Mouse (Mus musculus): Measurements from ENCODE around the gene Adar.

Gene Adar

DNA sequence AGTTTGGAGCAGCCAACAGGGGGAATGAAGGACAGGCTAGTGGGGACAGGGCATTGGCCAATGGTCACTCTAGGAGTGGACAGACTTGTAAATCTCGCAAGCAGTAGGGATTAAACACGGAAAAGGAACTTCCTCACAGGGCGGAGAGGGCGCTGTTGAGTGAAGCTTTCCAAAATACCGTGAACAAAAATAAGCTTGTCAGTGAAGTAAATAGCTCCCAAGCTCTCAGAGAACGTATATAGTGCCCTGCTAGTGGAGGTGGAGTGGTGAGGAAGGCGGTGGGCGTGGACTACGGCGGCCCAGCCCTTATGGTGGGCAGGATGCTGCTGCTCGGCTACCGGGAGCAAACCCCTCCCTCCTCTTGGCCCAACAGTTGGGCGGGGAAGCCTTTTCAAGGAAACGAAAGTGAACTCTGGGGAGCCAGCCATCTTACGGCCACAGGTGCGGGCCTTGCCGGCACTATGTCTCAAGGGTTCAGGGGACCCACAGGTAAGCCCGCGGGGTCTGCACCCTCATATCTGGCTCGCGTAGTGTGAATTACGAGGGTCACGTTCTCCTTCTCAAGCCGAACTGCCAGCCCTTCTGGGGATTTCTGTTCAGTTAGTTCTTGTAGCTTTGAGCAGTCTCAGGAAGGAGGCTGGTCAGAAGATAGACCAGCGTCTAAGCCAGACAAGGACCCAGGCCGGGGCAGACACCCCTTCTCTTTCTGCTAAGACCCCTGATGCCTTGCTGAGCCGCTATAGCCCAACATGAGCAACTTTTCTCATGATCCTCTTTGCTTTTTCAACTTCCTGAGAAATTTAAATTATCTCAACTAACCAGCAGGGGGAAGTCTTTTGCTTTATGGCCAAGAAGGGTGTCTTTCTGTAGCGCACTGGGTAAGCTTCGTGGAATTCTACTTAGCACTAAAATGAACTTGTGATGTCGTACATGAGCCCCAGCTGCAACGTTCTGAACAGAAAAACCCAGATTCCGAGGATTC is 15.8 kb downstream of the Adar start:
- peak; percentile 81 to 90 for DNase-seq (ENCODE audit: low spot score in 2 of 2)

DNA sequence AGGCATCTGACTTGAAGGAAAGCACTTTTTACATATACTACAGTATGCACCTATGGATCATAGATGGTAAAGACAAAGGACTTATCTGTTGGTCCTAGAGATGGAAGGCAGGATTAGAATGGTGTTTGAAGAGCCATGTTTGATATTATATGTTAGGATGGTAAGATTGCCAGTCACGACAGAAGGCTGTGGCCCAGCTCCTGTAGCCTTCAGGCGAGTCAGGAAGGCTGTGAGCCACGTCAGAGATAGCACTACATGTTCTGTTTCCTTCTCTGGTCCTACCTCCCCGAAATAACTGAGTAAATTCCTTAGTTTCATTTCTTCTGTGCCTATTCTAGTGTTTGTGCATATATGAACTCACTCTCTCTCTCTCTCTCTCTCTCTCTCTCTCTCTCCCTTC is 17.3 kb downstream of the Adar start:
- no peak for DNase-seq (ENCODE audit: low spot score in 2 of 2)

DNA sequence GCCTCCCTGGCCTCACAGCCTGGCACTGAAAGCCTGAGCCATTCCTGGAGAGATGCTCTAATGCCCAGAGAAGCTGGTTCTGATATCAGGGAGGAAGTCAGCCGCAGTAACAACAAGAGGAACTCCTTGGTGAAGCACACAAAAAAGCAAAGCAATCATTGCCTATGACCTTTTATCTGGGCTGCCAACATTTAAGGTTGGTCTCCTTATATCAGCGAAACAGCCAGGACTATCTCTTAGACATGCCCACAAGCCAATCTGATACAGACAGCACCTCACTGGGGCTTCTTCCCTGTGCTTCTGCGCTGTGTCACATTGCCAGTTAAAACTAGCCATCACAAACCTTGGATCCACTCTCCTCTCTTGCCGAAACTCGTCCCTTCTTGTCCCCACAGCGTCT is 23.7 kb downstream of the Adar start:
- DNase-seq (ENCODE audit: low spot score in 2 of 2) = no peak

DNA sequence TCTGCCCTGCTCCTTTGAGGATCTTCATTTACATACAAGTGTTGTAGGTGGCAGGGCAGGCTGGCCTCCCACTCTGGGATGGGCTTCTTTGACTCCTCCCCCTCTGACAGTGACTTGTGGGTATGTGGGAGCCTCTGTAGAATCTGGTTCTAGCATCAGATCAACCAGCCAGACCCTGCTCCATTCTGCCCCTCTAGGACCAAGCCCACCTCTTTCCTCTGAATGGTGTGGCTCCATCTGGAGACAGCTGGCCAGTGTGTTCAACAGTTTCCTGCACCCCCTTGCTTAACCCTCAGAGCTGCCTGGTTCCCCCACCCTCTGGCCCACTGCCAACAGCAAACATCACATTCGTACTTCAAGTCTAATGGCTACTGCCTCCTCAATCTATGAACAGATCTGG is 37.5 kb downstream of the Adar start:
- DNase-seq (ENCODE audit: low spot score in 2 of 2) = no peak

DNA sequence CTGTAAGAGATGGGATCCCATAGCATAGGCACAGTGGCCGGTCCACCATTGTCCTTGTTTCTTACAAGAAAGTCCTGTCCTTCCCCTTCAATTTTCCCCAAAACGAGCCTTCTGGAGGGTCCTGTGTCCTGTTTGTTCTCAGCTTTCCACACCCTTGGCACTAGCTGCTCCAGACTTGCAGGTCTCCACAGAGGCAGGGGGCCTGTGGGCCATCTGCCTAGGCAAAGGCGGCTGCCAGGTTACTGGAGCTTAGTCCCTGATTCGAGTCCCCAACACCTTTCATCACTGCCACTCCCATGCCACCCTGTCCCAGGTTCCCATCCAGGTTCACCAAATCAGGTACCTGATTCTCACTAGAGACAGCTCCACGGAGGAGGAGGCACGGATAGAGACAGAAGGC is 40.5 kb downstream of the Adar start:
- DNase-seq (ENCODE audit: low spot score in 2 of 2) = no peak

DNA sequence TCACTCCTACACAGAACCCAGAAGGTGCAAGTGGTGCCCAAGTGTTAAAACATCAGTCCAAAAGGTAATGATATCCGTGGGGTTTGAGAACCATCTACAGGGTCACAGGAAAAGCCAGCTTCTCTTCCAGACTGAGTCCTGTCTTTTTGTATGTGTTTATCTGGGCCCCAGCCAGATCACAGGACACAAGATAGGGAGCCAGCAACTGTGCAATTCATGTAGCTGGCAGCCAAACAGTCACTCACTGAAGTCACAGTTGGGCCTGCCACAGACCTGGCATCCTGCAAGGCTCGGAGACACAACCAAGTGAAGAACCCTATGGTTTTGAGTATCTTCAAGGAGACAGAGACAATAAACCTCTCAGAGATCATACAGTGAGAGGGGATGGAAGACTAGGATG is 43.0 kb downstream of the Adar start:
- no peak for DNase-seq (ENCODE audit: low spot score in 2 of 2)

DNA sequence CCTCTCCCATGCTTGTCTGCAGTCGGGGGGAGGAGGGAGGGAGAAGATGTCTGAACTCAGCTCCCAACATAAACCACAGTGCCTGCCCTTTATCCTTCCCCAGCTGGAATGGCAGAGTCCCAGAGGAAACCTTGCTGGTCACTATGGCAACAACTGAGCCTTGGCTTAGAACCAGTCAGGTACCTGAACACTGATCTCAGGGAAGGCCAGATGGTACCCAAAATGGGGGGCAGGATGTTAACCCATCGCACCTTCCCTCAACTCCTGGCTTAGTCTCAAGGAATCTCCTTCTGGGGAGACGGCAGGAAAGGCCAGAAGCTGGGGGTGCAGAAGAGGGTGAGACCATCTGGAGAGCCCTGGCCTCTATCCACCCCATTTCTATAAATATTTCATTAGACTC is 45.0 kb downstream of the Adar start:
- DNase-seq (ENCODE audit: low spot score in 2 of 2) = no peak

DNA sequence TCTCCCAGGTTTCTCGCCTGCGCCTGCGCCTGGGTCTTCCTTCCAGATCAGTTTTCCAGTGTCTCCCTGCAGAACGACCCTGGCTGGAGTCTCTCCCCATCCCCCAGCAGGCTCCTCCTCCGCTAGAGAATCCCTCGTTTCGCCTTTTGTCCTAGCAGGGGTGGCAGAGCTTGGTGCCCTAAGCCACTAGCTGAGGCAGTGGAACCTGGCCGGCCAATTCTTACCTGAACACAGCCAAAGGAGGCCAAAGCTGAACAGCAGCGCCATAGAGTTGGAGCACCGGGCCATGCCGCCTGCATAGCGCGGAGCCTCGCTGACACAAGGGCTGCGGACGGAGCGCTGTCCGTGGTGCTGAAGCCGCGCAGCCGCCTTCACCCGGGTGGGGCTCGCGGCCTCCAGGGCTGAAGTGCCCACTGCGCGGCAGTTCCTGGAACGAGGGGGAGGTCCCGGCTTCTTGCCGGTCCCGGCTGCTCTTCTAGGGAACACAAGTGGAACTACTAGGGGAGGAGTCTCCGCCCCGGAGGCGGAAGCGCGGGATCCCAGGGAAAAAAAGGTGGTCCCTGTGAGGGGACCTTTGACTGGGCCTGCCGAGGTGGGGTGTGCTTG is 49.4 kb downstream of the Adar start, which contains the start of gene Chrnb2:
Chrnb2 (minus strand) TSS at position 514 of the 606 bp plus-strand sequence.
- DNase-seq (ENCODE audit: low spot score in 2 of 2) = peak; percentile 34 to 61

DNA sequence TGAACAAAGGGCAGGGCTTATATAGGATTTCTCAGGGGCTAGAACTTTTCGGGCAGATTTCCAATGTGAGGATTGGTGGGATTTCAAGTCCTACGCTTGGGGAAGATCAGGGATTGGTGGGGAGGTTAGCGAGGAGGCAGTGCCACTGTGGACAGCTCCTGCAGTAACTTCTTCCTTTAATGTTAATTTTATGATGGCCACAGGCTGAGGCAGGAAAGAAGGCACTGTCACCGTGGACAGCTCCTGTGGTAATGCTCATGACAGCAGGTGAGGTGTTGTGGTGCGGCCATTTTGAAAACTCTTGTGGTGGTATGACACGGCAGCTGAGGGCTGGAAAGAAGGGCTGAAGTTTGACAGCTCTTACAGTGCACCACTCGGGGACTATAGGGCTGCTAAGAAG is 54.8 kb downstream of the Adar start:
- DNase-seq (ENCODE audit: low spot score in 2 of 2) = no peak

DNA sequence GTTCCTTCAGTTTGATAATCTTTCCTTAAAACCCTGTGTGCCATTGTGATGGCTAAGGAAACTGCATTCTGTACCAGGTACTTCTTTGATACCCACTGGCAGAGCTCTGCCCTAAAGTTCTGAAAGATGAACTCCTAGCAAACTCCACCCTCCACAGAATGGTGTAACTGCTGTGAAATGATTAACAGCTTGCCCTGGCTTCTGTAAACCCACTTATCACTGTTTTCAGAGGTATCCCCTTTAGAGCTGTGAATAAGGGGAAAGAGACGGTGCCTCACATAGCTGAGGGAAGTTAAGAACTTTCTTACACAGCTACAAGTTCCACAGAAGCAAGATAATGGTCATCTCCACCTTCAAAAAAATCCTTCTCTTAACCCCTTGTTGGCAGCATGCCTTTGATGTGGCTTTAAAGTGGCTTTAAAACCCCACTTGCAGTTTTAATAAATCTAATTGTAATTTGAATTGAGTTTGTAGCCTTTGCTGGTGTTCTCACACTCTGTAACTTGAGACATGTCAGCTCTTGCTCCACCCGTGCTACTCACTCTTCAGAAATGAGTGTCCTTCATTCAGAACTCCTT is 55.7 kb downstream of the Adar start:
- DNase-seq (ENCODE audit: low spot score in 2 of 2) = no peak

DNA sequence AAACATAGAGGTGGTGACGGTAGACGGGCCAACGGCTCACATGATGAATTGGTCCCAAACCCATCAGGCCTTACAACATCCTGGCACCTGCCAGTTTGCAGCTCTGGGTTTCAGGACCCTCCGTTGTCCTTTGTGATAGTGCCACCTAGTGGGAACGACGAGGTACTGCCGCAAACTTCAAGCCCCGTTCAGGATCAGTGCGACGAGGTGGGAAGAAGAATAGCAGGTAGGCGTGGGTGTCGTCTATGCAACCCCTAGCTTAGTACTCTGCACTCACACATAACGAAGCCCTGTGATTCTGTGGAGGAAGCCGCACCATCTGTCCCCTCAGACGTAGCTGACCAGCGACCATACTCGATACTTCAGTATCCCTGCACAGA is 57.8 kb downstream of the Adar start:
- DNase-seq (ENCODE audit: low spot score in 2 of 2) = peak; percentile 83 to 89

DNA sequence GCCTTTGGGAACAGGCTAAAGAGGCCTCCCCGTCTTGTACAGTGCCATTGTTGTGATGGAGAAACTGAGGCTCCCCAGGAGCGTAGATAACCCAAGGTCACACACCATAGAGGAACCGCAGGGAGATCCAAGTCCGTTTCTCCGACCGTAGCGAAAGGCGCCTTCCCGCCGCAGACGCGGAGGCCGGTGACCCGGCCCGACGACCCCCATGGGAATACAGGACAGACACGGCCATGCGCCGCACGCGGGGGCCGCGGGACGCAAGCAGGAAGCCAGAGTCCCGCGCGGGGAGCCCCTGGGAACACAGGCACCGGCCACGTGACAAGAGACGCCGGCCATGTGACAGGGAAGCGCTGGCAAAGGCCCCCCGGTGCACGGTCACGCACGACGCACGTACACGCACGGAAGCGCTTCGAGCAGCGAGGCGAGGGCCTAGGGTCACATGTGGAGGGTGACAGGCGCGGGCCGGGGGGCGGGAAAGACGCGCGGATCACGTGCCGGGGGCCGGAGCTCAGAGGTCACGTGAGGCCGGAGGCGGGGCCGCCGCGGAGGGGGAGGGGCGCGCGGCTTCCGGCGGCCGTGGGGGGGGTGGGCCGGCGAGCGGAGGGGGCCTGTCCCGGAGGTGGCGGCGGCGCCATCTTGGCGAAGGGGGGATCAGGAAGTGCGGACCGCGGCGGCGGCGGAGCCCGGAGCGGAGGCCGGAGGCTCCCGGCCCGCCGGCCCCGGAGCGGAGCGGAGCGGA is 58.3 kb downstream of the Adar start, which contains the start of gene Ube2q1:
Ube2q1 (plus strand) TSS at position 649 of the 742 bp plus-strand sequence.
- peak; percentile 91 to 95 for DNase-seq (ENCODE audit: low spot score in 2 of 2)

DNA sequence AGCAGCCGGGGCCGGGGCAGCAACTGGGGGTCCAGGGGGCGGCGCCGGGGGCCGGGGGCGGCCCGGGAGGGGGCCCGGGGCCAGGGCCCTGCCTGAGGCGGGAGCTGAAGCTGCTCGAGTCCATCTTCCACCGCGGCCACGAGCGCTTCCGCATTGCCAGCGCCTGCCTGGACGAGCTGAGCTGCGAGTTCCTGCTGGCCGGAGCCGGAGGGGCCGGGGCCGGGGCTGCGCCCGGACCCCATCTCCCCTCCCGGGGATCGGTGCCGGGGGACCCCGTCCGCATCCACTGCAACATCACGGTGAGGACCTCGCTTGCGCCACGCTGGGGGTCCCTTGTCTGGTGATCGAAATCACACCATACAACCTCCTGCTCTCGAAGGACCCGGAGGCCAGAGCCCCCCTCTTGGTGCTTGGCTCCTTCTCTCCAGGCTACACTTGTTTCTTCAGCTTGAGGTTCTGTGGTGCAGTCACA is 59.0 kb downstream of the Adar start:
- peak; percentile 34 to 41 for DNase-seq (ENCODE audit: low spot score in 2 of 2)

DNA sequence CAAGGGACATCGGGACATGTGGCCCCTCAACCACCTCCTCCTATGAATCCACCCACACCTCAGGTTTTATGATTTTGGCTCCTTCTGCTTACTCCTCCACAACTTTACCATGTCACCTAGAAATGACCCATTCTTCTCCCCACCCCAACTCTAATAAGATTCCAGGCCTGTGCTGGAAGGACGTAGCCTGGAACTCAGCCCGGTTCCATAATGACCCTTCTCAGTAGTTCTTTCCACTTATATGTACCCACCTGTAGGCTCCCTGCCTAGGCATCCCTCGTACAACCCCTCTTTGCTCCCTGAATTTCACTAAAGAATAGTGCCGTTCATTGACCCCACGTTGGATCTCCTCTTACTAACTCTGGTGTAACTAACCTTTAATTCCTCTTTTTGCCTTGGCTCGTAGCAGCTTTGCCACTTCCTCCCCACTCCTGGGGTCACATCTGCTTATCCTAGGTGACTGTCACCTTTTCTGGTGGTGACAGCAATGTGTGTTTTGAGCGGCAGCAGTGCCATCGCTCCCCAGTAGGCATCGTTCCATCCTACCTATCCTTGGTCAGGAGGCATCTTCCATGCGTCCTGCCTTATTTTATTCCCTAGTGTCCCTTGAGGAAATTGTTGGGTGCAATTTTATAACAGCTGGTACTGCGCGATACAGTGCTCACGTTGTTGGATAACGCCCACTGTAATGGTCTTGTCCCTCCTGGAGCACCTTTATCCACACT is 59.6 kb downstream of the Adar start:
- DNase-seq (ENCODE audit: low spot score in 2 of 2) = peak; percentile 14 to 17

DNA sequence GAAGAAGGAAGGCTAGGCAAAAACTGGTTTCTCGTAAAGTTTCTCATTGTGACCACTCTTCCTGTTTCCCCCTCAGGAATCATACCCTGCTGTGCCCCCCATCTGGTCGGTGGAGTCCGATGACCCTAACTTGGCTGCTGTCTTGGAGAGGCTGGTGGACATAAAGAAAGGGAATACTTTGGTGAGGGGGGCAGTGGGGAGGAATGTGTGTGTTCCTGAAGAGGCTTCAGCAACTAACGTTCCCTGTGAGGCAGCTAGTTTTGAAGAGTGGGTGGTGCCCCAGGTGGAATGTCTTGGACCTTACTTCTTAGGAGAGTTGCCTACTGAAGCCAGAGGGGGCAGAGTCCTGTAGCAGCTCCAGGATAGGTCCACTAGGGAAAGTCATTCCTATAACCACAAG is 61.2 kb downstream of the Adar start:
- no peak for DNase-seq (ENCODE audit: low spot score in 2 of 2)

DNA sequence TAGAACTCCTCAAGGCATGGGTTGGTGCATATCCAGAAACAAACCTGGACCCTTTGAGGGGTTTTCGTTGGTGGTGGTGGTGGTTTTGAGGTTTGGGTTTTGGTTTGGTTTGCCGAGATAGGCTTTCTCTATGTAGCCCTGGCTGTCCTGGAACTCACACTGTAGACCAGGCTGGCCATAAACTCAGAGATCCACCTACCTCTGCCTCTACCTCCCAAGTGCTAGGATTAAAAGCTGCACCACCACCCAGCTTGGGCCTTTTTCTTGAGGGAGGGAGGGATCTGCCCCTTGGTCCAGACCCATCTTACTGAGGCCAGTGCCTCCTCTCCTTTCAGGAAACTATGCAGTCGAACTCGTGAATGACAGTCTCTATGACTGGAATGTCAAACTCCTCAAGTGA is 65.3 kb downstream of the Adar start:
- no peak for DNase-seq (ENCODE audit: low spot score in 2 of 2)

DNA sequence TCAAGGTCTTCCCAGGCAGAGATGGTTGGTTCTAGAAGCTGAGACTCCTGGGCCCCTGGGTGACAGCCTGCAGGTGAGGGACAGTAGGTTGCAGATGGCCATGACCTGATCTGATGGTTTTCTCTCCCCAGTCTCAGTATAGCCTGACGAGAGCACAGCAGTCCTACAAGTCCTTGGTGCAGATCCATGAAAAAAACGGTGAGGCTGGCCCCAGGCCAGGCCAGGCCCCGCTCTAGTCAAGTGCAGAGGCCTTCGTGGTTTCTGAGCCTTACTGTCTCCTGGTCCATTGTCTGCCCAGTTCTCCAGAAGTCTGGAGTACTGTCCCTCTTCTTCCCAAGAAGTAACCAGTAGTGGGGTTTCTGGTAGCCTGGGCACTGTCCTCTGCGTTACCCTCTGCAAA is 66.8 kb downstream of the Adar start:
- DNase-seq (ENCODE audit: low spot score in 2 of 2) = no peak

DNA sequence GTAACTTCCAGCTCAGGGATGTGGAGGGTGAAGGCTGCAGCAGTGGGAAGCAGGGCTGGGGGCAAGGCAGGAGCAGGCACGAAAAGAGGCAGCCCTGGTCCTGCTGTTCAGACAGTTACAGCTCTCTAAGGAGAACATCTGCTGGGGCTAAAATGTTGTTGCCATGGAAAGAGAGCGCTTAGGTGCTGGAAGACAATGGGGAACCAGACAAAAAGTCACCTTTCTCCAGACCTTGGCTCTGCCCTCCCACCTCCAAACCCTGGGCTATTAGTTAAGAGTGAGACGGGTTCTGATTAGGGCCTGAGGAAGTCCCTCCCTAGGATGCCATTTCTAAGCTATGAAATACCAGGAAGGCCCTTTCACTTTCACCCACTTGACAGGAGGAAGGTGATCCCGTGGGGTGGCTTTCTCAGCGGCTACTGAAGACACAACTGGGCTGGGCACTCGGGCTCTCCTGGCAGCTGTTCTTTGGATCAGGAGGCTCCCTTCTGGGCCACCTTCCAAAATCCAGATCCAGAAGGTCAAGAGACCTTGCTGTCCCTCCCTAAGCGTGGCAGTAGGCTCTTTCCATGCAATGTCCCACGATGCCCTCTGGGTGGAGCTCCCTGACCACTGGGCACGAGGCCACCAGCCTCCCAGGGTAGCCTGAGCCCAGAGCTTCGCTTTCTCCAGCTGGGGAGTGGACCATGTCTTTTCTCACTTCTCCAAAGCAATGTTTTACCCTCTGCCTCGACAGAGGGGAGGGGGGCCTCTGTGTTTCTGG is 70.3 kb downstream of the Adar start:
- DNase-seq (ENCODE audit: low spot score in 2 of 2) = peak in 1 of 2 experiments; percentile 36

DNA sequence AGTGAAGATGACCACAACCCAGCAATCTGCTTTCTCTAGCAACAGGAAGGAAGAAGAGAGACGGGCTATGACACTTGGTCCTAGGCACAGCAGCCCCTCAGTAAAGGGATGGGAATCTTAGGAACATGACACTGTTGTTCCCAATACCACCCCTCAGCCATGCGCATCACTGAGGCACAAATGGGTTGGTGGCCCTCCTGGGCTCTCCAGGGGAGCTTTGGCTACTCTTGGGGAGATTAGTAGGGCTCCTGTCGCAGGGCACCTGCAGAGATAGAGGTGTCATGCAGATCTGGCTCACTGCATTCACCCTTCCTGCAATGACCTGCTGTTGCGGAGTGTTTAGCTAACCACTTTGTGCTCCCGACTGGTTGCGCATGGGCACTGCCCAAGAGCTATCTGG is 71.5 kb downstream of the Adar start:
- no peak for DNase-seq (ENCODE audit: low spot score in 2 of 2)

DNA sequence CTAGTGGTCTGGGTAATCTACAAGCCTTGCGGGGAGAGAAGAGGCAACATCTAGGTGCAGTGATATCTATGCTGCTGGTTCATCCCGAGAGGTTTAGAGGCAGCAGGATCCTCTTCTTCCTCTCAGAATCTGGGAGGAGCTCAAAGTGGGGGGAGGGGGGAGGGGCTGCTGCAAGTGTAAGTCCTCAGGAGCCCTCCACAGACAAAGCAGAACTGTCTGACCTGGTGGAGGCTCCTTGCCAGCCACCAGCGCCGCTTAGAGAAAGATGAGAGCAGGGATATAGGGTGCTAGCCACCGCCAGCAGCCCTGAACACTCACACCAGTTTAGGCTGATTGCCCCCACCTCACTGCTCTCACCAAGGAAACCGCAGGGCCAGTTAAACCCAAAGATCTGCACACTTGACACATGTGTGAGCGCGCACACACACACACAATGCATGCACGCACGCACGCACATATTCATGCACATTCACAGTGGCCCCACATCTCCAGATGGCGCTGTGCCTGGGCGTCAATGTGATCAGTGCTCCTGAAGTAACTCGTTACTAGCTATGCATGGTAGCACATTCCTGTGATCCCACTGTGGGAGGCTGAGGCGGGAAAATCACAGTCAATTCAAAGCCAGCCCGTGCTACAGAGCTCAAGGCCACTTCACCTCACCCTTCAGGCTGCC is 74.0 kb downstream of the Adar start:
- DNase-seq (ENCODE audit: low spot score in 2 of 2) = no peak
